Mouse (Mus musculus) embryonic facial prominence, embryonic 14.5 days (tissue): ENCODE data around the gene Mnx1. TPM values are rescaled to one million over a fixed set of nuclear protein-coding genes. Genes with fewer than 3 reads are reported as not detected.

ENCODE experiments used
- polyA plus RNA-seq: library from polyadenylated mRNA; unstranded; fragments of >200 nt; fragmentation: Nextera tagmentation; extraction: Ambion mirVana; gene quantifications from 2 replicates; pipeline ENCODE4 v1.2.1, GENCODE M21; 2014

Gene Mnx1
- polyA plus RNA-seq, 1 experiment from 2014 or later: 0.10 TPM

Other genes with a start within 250 kb of the Mnx1 start
- gene Lmbr1, start 100.1 kb downstream of the Mnx1 start, polyA plus RNA-seq: 12.1 and 15.4 TPM in 2 replicates
- 17.4 and 28.9 TPM in 2 replicates for gene Nom1, start 43.8 kb downstream of the Mnx1 start, polyA plus RNA-seq
- gene Ube3c, start 90.8 kb upstream of the Mnx1 start, polyA plus RNA-seq: 36.3 and 39.4 TPM in 2 replicates